Mouse (Mus musculus): ENCODE results near the gene Tubgcp3. TPM values are rescaled to one million over a fixed set of nuclear protein-coding genes. Genes with fewer than 3 reads are reported as not detected.

Gene Tubgcp3
- polyA plus RNA-seq (2016; fragmentation: Nextera tagmentation; extraction: Ambion mirVana) = 43.0 and 50.4 TPM in 2 replicates

- Histone ChIP-seq H3K27me3 (replicated peaks) (peaks cover 5% of the 10 kb centered on the region; the same call in 1 of the 2 replicates), H3K4me3 (peak within 1 kb of the TSS; percentile 92), H3K9me3 (no peaks in the 10 kb centered on the region), H3K27ac (peak within 1 kb of the TSS; percentile 37; the same call in 1 of the 2 replicates), H3K36me3 (no peaks in the 10 kb centered on the region), H3K4me2 (replicated peaks) (peak within 1 kb of the TSS; percentile 91), H3K9ac (peak within 1 kb of the TSS; percentile 92), H3K4me1 (peaks cover 14% of the 10 kb centered on the region)
- peak; percentile 87 for ATAC-seq (ENCODE audit: low FRiP score, low read depth)
- WGBS = 1% methylated on average over 65 of the region's 65 CpGs
Observed at GRCm38 (mm10) chr8:12672056-12672881, at the start of gene Tubgcp3. Gene Tubgcp3 (minus strand): TSS chr8:12672248.

- H3K4me3 ChIP-seq = no peak overlapping the region
- 82% methylated on average over 9 of the region's 9 CpGs for WGBS
- H3K9ac ChIP-seq = no peak overlapping the region
- H3K27ac ChIP-seq = no peak overlapping the region
- ATAC-seq (ENCODE audit: low FRiP score, low read depth) = no peak
- no peak overlapping the region for H3K4me2 ChIP-seq (replicated peaks)
- peaks cover 5% of the 10 kb centered on the region; the same call in 1 of the 2 replicates for H3K4me1 ChIP-seq
- H3K27me3 ChIP-seq (replicated peaks) = no peaks in the 10 kb centered on the region
- H3K36me3 ChIP-seq = no peaks in the 10 kb centered on the region
- no peaks in the 10 kb centered on the region for H3K9me3 ChIP-seq
Observed at GRCm38 (mm10) chr8:12719091-12719490, 47.0 kb upstream of the Tubgcp3 start.

GRCm38 (mm10) chr8:12715861-12716585 is 44.0 kb upstream of the Tubgcp3 start:
- WGBS = 85% methylated on average over 18 of the region's 18 CpGs
- H3K4me1 ChIP-seq = peaks cover 3% of the 10 kb centered on the region; the same call in 1 of the 2 replicates
- no peak overlapping the region for H3K9ac ChIP-seq
- H3K4me3 ChIP-seq = no peak overlapping the region
- no peaks in the 10 kb centered on the region for H3K27me3 ChIP-seq (replicated peaks)
- H3K36me3 ChIP-seq = no peaks in the 10 kb centered on the region
- no peak overlapping the region for H3K4me2 ChIP-seq (replicated peaks)
- no peak overlapping the region for H3K27ac ChIP-seq
- H3K9me3 ChIP-seq = no peaks in the 10 kb centered on the region
- no peak for ATAC-seq (ENCODE audit: low FRiP score, low read depth)

GRCm38 (mm10) chr8:12711623-12712022 is 39.6 kb upstream of the Tubgcp3 start:
- WGBS = 79% methylated on average over 7 of the region's 7 CpGs
- no peak for ATAC-seq (ENCODE audit: low FRiP score, low read depth)
- no peak overlapping the region for H3K4me2 ChIP-seq (replicated peaks)

GRCm38 (mm10) chr8:12703597-12703996 is 31.5 kb upstream of the Tubgcp3 start:
- H3K27ac ChIP-seq = no peak overlapping the region
- 97% methylated on average over 4 of the region's 4 CpGs for WGBS
- H3K4me3 ChIP-seq = no peak overlapping the region
- ATAC-seq (ENCODE audit: low FRiP score, low read depth) = no peak
- no peak overlapping the region for H3K9ac ChIP-seq
- no peaks in the 10 kb centered on the region for H3K36me3 ChIP-seq
- H3K27me3 ChIP-seq (replicated peaks) = no peaks in the 10 kb centered on the region
- no peaks in the 10 kb centered on the region for H3K9me3 ChIP-seq
- H3K4me1 ChIP-seq = no peaks in the 10 kb centered on the region
- H3K4me2 ChIP-seq (replicated peaks) = no peak overlapping the region

More at GRCm38 (mm10) chr8:12711623-12712022, 39.6 kb upstream of the Tubgcp3 start:
- Histone ChIP-seq H3K27ac (no peak overlapping the region), H3K36me3 (no peaks in the 10 kb centered on the region), H3K9me3 (no peaks in the 10 kb centered on the region), H3K4me3 (no peak overlapping the region), H3K27me3 (replicated peaks) (no peaks in the 10 kb centered on the region), H3K9ac (no peak overlapping the region), H3K4me1 (no peaks in the 10 kb centered on the region)

GRCm38 (mm10) chr8:12702290-12702689 is 30.2 kb upstream of the Tubgcp3 start:
- ATAC-seq (ENCODE audit: low FRiP score, low read depth) = no peak
- Histone ChIP-seq H3K27ac (no peak overlapping the region), H3K36me3 (no peaks in the 10 kb centered on the region), H3K27me3 (replicated peaks) (no peaks in the 10 kb centered on the region), H3K9me3 (no peaks in the 10 kb centered on the region), H3K4me3 (no peak overlapping the region), H3K9ac (no peak overlapping the region), H3K4me1 (no peaks in the 10 kb centered on the region), H3K4me2 (replicated peaks) (no peak overlapping the region)
- WGBS = 63% methylated on average over 8 of the region's 8 CpGs

GRCm38 (mm10) chr8:12698660-12699277 is 26.7 kb upstream of the Tubgcp3 start:
- 35% methylated on average over 3 of the region's 3 CpGs for whole genome bisulfite sequencing
- Histone ChIP-seq H3K27ac (no peak overlapping the region), H3K4me1 (no peaks in the 10 kb centered on the region)

GRCm38 (mm10) chr8:12688851-12689250 is 16.8 kb upstream of the Tubgcp3 start:
- H3K27ac ChIP-seq = no peak overlapping the region
- 56% methylated on average over 7 of the region's 7 CpGs for WGBS
- ATAC-seq (ENCODE audit: low FRiP score, low read depth) = no peak

More at GRCm38 (mm10) chr8:12698660-12699277, 26.7 kb upstream of the Tubgcp3 start:
- H3K4me3 ChIP-seq = no peak overlapping the region
- H3K27me3 ChIP-seq (replicated peaks) = no peaks in the 10 kb centered on the region
- no peaks in the 10 kb centered on the region for H3K36me3 ChIP-seq
- H3K9ac ChIP-seq = no peak overlapping the region
- H3K9me3 ChIP-seq = no peaks in the 10 kb centered on the region
- no peak overlapping the region for H3K4me2 ChIP-seq (replicated peaks)
- ATAC-seq (ENCODE audit: low FRiP score, low read depth) = no peak

GRCm38 (mm10) chr8:12677529-12677928 is 5.5 kb upstream of the Tubgcp3 start:
- no peak overlapping the region for H3K9ac ChIP-seq
- 5% methylated on average over 7 of the region's 7 CpGs for WGBS

More at GRCm38 (mm10) chr8:12688851-12689250, 16.8 kb upstream of the Tubgcp3 start:
- Histone ChIP-seq H3K36me3 (no peaks in the 10 kb centered on the region), H3K9me3 (no peaks in the 10 kb centered on the region), H3K4me1 (no peaks in the 10 kb centered on the region), H3K4me3 (no peak overlapping the region), H3K27me3 (replicated peaks) (no peaks in the 10 kb centered on the region), H3K4me2 (replicated peaks) (no peak overlapping the region), H3K9ac (no peak overlapping the region)

GRCm38 (mm10) chr8:12671473-12672055 is 484 bp downstream of the Tubgcp3 start:
- H3K27me3 ChIP-seq (replicated peaks) = peaks cover 3% of the 10 kb centered on the region; the same call in 1 of the 2 replicates
- 0 out of 2 replicates have a peak overlapping the region, but pooled peaks have one; percentile 2 for H3K27ac ChIP-seq
- H3K4me3 ChIP-seq = peak overlapping the region; percentile 92
- ATAC-seq (ENCODE audit: low FRiP score, low read depth) = peak; percentile 83
- H3K9ac ChIP-seq = peak overlapping the region; percentile 92
- no peaks in the 10 kb centered on the region for H3K36me3 ChIP-seq
- WGBS = under 1% methylated on average over 38 of the region's 38 CpGs
- H3K4me1 ChIP-seq = peaks cover 14% of the 10 kb centered on the region
- peak overlapping the region; percentile 91 for H3K4me2 ChIP-seq (replicated peaks)
- H3K9me3 ChIP-seq = no peaks in the 10 kb centered on the region

More at GRCm38 (mm10) chr8:12677529-12677928, 5.5 kb upstream of the Tubgcp3 start:
- H3K27me3 ChIP-seq (replicated peaks) = peaks cover 11% of the 10 kb centered on the region; the same call in 1 of the 2 replicates
- peaks cover 6% of the 10 kb centered on the region; the same call in 1 of the 2 replicates for H3K4me1 ChIP-seq
- no peaks in the 10 kb centered on the region for H3K36me3 ChIP-seq
- H3K4me2 ChIP-seq (replicated peaks) = no peak overlapping the region
- H3K9me3 ChIP-seq = no peaks in the 10 kb centered on the region
- no peak overlapping the region for H3K4me3 ChIP-seq
- no peak overlapping the region for H3K27ac ChIP-seq
- ATAC-seq (ENCODE audit: low FRiP score, low read depth) = 0 out of 2 replicates have a peak, but pooled peaks have one; percentile 61

GRCm38 (mm10) chr8:12670965-12671364 is 1.1 kb downstream of the Tubgcp3 start:
- no peak for ATAC-seq (ENCODE audit: low FRiP score, low read depth)

More at GRCm38 (mm10) chr8:12670965-12671364, 1.1 kb downstream of the Tubgcp3 start:
- Histone ChIP-seq H3K4me1 (peaks cover 14% of the 10 kb centered on the region), H3K9me3 (no peaks in the 10 kb centered on the region), H3K4me2 (replicated peaks) (peak overlapping the region; percentile 91), H3K4me3 (peak overlapping the region; percentile 92), H3K27ac (no peak overlapping the region), H3K27me3 (replicated peaks) (no peaks in the 10 kb centered on the region), H3K9ac (peak overlapping the region; percentile 92; the same call in 1 of the 2 replicates), H3K36me3 (no peaks in the 10 kb centered on the region)
- 35% methylated on average over 6 of the region's 6 CpGs for WGBS

Data from neural tube, embryonic 12.5 days (tissue).